Mouse (Mus musculus) bone marrow, adult 2 months (tissue): Measurements from ENCODE around the gene Sgms2.

Experiments used
- CTCF ChIP-seq: fragments of 200-500 bp; IDR thresholded peaks from 2 replicates; pipeline ENCODE4 v1.5.1; 2011; ENCODE audit warnings: low read length, control low read depth; ENCODE audit not compliant: control insufficient read depth, insufficient read depth
- POLR2A ChIP-seq: fragments of 200-500 bp; IDR thresholded peaks from 2 replicates; pipeline ENCODE4 v1.6.1; 2011; ENCODE audit warnings: low read depth, mild to moderate bottlenecking, control low read depth, low read length, borderline replicate concordance; ENCODE audit not compliant: control insufficient read depth

- TF ChIP-seq POLR2A (no peak), CTCF (no peak)
Measured at GRCm38 (mm10) chr3:131479415-131479814, 11.8 kb downstream of the Sgms2 start.
